Mouse (Mus musculus) midbrain, embryonic 16.5 days (tissue): ENCODE measurements around the gene Cldn10. TPM values are rescaled to one million over a fixed set of nuclear protein-coding genes. Genes with fewer than 3 reads are reported as not detected.

Source experiments
- ATAC-seq: fragments of 200-750 bp; cut with Nextera tagmentation; 2 replicates; pipeline ENCODE4 v1.8.0; 2017; ENCODE audit warnings: moderate TSS enrichment
- H3K27ac ChIP-seq: fragments of 300-500 bp; sonication (generic); 2 replicates; pipeline ENCODE4 v1.5.1; 2014; ENCODE audit warnings: mild to moderate bottlenecking, low read length, mixed read lengths
- H3K27me3 ChIP-seq: fragments of 300-500 bp; sonication (generic); 2 replicates; pipeline ENCODE4 v1.6.1; 2014; ENCODE audit warnings: low read depth, low read length, mixed read lengths; ENCODE audit not compliant: control insufficient read depth, insufficient read depth
- H3K36me3 ChIP-seq: fragments of 300-500 bp; sonication (generic); 2 replicates; pipeline ENCODE4 v1.6.1; 2014; ENCODE audit warnings: mild to moderate bottlenecking, low read length, moderate library complexity, mixed read lengths; ENCODE audit not compliant: control insufficient read depth, insufficient read depth
- H3K4me1 ChIP-seq: fragments of 300-500 bp; sonication (generic); 2 replicates; pipeline ENCODE4 v1.6.1; 2014; ENCODE audit warnings: mild to moderate bottlenecking, low read length, mixed read lengths; ENCODE audit not compliant: control insufficient read depth, insufficient read depth
- H3K4me2 ChIP-seq: fragments of 300-500 bp; sonication (generic); 2 replicates; pipeline ENCODE4 v1.6.1; 2014; ENCODE audit warnings: mild to moderate bottlenecking, low read length, mixed read lengths
- H3K4me3 ChIP-seq: fragments of 300-500 bp; sonication (generic); 2 replicates; pipeline ENCODE4 v1.5.1; 2014; ENCODE audit warnings: low read depth, mild to moderate bottlenecking, low read length, moderate library complexity, mixed read lengths
- H3K9ac ChIP-seq: fragments of 300-500 bp; sonication (generic); 2 replicates; pipeline ENCODE4 v1.6.1; 2014; ENCODE audit warnings: low read depth, low read length, mixed read lengths
- H3K9me3 ChIP-seq: fragments of 300-500 bp; sonication (generic); replicated peaks from 2 replicates; pipeline ENCODE4 v1.6.1; 2014; ENCODE audit warnings: mild to moderate bottlenecking, low read length, mixed read lengths; ENCODE audit not compliant: control insufficient read depth, poor library complexity, severe bottlenecking
- WGBS: fragments of 180-500 bp; shearing (Covaris S2); extraction: QIAGEN DNeasy Blood & Tissue Kit; methylation state at CpG from one replicate; pipeline ENCODE4 v1.1.7; 2014; 5-methylcytosine and 5-hydroxymethylcytosine counted together
- polyA plus RNA-seq: library from polyadenylated mRNA; unstranded; fragments of >200 nt; fragmentation: Nextera tagmentation; extraction: Ambion mirVana; gene quantifications from 2 replicates; pipeline ENCODE4 v1.2.1, GENCODE M21; 2015

Gene Cldn10
- polyA plus RNA-seq, 1 experiment from 2014 or later: 7.2 TPM

DNA sequence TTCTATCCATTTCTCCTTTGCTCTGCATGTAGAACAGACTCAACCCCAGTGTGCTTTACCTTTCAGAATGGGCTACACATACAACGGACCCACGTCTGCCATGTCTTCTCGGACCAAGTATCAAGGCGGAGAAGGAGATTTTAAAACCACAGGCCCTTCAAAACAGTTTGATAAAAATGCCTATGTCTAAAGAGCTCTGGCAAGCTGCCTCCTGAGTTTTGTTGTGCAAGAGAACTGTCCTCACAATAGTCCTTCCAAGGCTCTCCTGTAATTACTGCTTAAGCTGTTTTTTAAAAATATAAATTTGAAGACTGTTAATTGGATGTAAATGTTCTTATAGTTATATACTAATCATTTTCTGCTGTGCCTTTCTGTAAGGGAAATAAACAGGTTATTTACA is 86.4 kb downstream of the Cldn10 start:
- no peaks in the 10 kb centered on the region for H3K9me3 ChIP-seq
- H3K9ac ChIP-seq: no peak overlapping the region
- no peaks in the 10 kb centered on the region for H3K27me3 ChIP-seq
- H3K36me3 ChIP-seq: peaks cover 22% of the 10 kb centered on the region
- H3K27ac ChIP-seq: no peak overlapping the region
- ATAC-seq: no peak
- H3K4me3 ChIP-seq: no peak overlapping the region
- WGBS: 98% methylated on average over 4 of the region's 4 CpGs
- H3K4me1 ChIP-seq: no peaks in the 10 kb centered on the region
- no peak overlapping the region for H3K4me2 ChIP-seq

DNA sequence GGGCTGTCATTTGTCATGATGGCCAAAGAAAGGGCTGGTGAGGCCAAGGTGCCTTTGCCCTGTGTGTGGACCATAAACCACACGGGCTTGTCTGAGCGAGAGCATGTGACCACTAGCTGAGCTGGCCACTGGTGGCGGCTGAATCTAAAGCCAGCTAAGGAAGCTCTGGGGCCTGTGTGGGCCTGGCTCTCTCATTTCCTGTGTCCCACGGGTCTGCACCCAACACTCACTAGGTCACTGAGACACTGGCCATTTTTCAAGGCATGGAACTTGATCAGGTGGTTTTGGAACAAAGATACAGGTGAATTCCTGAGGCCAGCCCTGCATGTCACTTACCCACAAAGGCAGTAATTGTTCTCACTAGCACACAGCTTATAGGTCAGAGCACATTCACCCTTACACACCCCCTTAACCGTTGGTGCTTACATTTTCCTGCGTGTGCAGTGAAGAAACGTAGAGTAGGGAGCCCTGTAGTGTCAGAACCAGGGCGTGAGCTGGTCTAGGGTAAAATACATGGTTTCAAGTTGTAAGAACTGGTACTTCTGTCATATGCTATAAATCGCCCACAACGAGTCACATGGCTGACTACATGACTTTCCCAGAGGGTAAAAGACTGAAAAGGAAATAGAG is 87.2 kb downstream of the Cldn10 start:
- H3K4me3 ChIP-seq: no peak overlapping the region
- no peak overlapping the region for H3K9ac ChIP-seq
- no peak overlapping the region for H3K27ac ChIP-seq
- WGBS: 89% methylated on average over 10 of the region's 10 CpGs
- H3K27me3 ChIP-seq: no peaks in the 10 kb centered on the region
- peaks cover 24% of the 10 kb centered on the region for H3K36me3 ChIP-seq
- no peak overlapping the region for H3K4me2 ChIP-seq
- ATAC-seq: no peak
- no peaks in the 10 kb centered on the region for H3K9me3 ChIP-seq
- H3K4me1 ChIP-seq: no peaks in the 10 kb centered on the region

- H3K4me2 ChIP-seq: no peak overlapping the region
- H3K9ac ChIP-seq: no peak overlapping the region
- no peaks in the 10 kb centered on the region for H3K4me1 ChIP-seq
- ATAC-seq: no peak
- H3K27ac ChIP-seq: no peak overlapping the region
- no peaks in the 10 kb centered on the region for H3K9me3 ChIP-seq
- 87% methylated on average over 11 of the region's 11 CpGs for WGBS
- no peak overlapping the region for H3K4me3 ChIP-seq
- no peaks in the 10 kb centered on the region for H3K27me3 ChIP-seq
- peaks cover 41% of the 10 kb centered on the region for H3K36me3 ChIP-seq
Observed at GRCm38 (mm10) chr14:118878346-118878910, 90.7 kb downstream of the Cldn10 start.

DNA sequence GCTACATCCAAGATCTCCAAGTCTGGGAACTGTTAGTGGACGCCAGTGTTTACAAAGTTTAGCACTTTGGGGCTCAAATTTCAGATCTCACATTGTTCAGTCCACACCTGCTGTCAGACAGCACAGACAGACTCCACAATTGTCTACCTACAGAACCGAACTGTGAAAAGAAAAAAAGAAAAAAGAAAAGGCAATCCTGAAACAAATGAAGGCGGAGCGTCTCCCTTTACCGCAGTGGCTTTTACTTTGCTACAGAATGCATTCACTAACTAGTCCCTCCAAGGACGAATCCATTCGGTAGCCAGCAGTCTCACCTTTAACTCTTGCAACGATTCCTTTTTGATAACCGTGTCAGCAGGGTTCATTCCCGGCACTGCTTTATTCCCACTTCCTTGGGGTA is 93.0 kb downstream of the Cldn10 start:
- 81% methylated on average over 10 of the region's 10 CpGs for WGBS
- ATAC-seq: no peak
- H3K9me3 ChIP-seq: no peaks in the 10 kb centered on the region
- H3K4me1 ChIP-seq: no peaks in the 10 kb centered on the region
- H3K36me3 ChIP-seq: peaks cover 54% of the 10 kb centered on the region
- no peak overlapping the region for H3K27ac ChIP-seq
- H3K4me3 ChIP-seq: no peak overlapping the region
- no peak overlapping the region for H3K4me2 ChIP-seq
- no peak overlapping the region for H3K9ac ChIP-seq
- H3K27me3 ChIP-seq: no peaks in the 10 kb centered on the region

DNA sequence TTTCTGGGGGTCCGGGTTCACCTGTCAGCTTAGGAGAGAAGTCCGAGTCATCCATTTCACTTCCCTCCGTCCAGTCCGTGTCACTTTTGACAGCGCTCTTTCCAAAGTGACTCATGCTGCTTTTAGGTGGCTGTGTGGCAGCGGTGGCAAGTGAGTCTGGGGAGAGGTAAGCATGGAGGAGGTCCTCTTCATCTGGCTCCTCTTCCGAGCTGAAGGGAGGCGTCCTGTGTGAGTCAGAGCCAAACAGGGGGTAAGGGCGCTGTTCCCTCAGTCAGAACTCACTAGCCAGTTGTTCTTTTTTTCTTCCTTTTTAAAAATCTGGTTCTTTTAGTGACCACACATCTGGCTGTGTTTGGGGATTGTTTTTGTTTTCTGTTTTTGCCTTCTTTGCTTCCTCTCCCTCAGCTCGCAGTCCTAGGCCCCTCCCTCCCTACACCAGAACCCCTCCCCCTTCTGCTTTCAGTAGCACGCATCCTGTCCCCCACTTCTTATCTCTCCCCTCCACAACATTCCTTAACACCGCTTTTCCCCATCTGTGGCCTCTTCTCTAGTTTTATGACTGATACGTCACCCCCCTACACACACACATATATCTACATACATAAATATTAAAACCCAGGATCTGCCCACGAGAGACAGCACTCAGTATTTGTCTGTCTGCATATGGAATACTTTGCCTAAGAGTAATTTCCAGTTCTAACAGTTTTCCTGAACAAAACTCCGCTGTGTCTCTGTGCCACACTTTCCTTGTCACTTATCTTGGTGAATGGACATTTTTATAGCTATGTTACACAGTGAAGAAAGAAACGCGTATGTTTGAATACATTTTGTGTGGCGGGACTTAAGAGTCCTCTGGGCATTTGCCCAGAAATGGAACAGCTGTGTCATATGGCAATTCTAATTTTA is 95.9 kb downstream of the Cldn10 start:
- no peak for ATAC-seq
- Histone ChIP-seq H3K4me3 (no peak overlapping the region), H3K27me3 (no peaks in the 10 kb centered on the region), H3K27ac (no peak overlapping the region), H3K9me3 (no peaks in the 10 kb centered on the region), H3K4me2 (no peak overlapping the region), H3K36me3 (peaks cover 47% of the 10 kb centered on the region), H3K4me1 (no peaks in the 10 kb centered on the region), H3K9ac (no peak overlapping the region)
- 80% methylated on average over 18 of the region's 18 CpGs for WGBS

GRCm38 (mm10) chr14:118884250-118884556 is 96.5 kb downstream of the Cldn10 start:
- no peaks in the 10 kb centered on the region for H3K9me3 ChIP-seq
- H3K27ac ChIP-seq: no peak overlapping the region
- no peak for ATAC-seq
- H3K9ac ChIP-seq: no peak overlapping the region
- no peaks in the 10 kb centered on the region for H3K4me1 ChIP-seq
- 88% methylated on average over 7 of the region's 7 CpGs for WGBS
- no peaks in the 10 kb centered on the region for H3K27me3 ChIP-seq
- H3K36me3 ChIP-seq: peaks cover 47% of the 10 kb centered on the region
- no peak overlapping the region for H3K4me3 ChIP-seq
- no peak overlapping the region for H3K4me2 ChIP-seq

GRCm38 (mm10) chr14:118890101-118890500 is 102.4 kb downstream of the Cldn10 start:
- H3K4me1 ChIP-seq: no peaks in the 10 kb centered on the region
- H3K27ac ChIP-seq: no peak overlapping the region
- H3K9me3 ChIP-seq: no peaks in the 10 kb centered on the region
- H3K4me3 ChIP-seq: no peak overlapping the region
- ATAC-seq: no peak
- no peaks in the 10 kb centered on the region for H3K27me3 ChIP-seq
- peaks cover 36% of the 10 kb centered on the region for H3K36me3 ChIP-seq
- 90% methylated on average over 4 of the region's 4 CpGs for WGBS
- no peak overlapping the region for H3K4me2 ChIP-seq
- no peak overlapping the region for H3K9ac ChIP-seq

DNA sequence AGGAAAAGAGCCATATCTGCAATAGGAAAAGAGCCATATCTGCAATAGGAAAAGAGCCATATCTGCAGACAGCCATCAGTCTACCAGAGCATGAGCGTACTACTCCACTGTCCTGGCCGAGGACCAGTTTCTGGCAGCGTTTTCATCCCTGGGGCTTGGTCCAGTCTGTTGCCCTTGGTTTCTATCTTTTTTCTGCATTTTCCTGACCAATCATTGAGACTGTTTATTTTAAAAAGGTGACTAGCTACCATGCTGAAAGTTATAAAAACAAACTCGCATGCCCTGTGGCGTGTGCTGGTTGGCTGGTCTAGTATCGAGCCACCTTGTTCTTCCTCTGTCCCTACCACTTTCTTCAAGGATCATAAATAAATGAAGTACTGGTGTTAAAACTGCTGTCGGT is 107.5 kb downstream of the Cldn10 start:
- Histone ChIP-seq H3K4me3 (no peak overlapping the region), H3K4me1 (no peaks in the 10 kb centered on the region), H3K27ac (no peak overlapping the region), H3K4me2 (no peak overlapping the region), H3K27me3 (no peaks in the 10 kb centered on the region), H3K9ac (no peak overlapping the region), H3K36me3 (peaks cover 25% of the 10 kb centered on the region), H3K9me3 (no peaks in the 10 kb centered on the region)
- ATAC-seq: no peak
- 92% methylated on average over 7 of the region's 7 CpGs for WGBS

DNA sequence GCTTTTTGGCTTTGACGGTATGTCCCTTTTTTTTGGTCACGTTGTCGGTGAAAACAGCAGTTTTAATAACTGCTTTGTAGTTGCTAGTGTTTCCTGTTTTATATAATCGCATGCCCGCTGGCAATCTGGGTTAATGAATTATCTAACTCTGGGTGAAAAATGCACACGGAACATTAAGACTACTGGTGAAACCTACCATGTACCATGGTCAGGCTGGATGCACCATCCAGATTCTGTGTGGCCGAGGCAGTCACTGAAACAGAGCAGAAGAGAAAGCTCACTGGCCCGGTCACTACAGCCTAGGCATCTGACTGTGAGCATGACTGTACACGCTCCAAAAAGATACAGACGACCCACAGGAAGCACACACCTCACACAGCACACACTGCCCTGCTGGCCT is 107.9 kb downstream of the Cldn10 start:
- Histone ChIP-seq H3K36me3 (peaks cover 27% of the 10 kb centered on the region), H3K4me2 (no peak overlapping the region), H3K9me3 (no peaks in the 10 kb centered on the region), H3K4me1 (no peaks in the 10 kb centered on the region), H3K9ac (no peak overlapping the region), H3K27me3 (no peaks in the 10 kb centered on the region), H3K27ac (no peak overlapping the region), H3K4me3 (no peak overlapping the region)
- ATAC-seq: no peak
- WGBS: 95% methylated on average over 10 of the region's 10 CpGs
